Mouse (Mus musculus) neural tube, embryonic 13.5 days (tissue): ENCODE measurements around the gene Ccdc186. TPM values are rescaled to one million over a fixed set of nuclear protein-coding genes. Genes with fewer than 3 reads are reported as not detected.
A peak's percentile ranks its signal among the peaks of the same experiment; 100 is the strongest.
"Not testable (repeated sequence)": the region's sequence is repeated elsewhere in the genome, so short reads cannot be mapped to it uniquely, and the experiment has no call there.

ENCODE experiments used
- ATAC-seq: fragments of 200-750 bp; cut with Nextera tagmentation; 2 replicates; pipeline ENCODE4 v1.8.0; 2017; ENCODE audit warnings: low read depth, mild to moderate bottlenecking, moderate TSS enrichment, moderate library complexity
- H3K27ac ChIP-seq: fragments of 300-500 bp; sonication (generic); replicated peaks from 2 replicates; pipeline ENCODE4 v1.5.1; 2015; ENCODE audit warnings: moderate library complexity, mild to moderate bottlenecking, inconsistent platforms
- H3K27me3 ChIP-seq: fragments of 300-500 bp; sonication (generic); 2 replicates; pipeline ENCODE4 v1.6.1; 2015; ENCODE audit warnings: mild to moderate bottlenecking, inconsistent platforms
- H3K36me3 ChIP-seq: fragments of 300-500 bp; sonication (generic); 2 replicates; pipeline ENCODE4 v1.6.1; 2015; ENCODE audit warnings: mild to moderate bottlenecking, inconsistent platforms
- H3K4me1 ChIP-seq: fragments of 300-500 bp; sonication (generic); replicated peaks from 2 replicates; pipeline ENCODE4 v1.6.1; 2015; ENCODE audit warnings: inconsistent platforms
- H3K4me2 ChIP-seq: fragments of 300-500 bp; sonication (generic); 2 replicates; pipeline ENCODE4 v1.6.1; 2015; ENCODE audit warnings: inconsistent platforms, mild to moderate bottlenecking, moderate library complexity
- H3K4me3 ChIP-seq: fragments of 300-500 bp; sonication (generic); 2 replicates; pipeline ENCODE4 v1.5.1; 2015; ENCODE audit warnings: mild to moderate bottlenecking, inconsistent platforms
- H3K9ac ChIP-seq: fragments of 300-500 bp; sonication (generic); 2 replicates; pipeline ENCODE4 v1.6.1; 2015; ENCODE audit warnings: moderate library complexity, mild to moderate bottlenecking, inconsistent platforms
- H3K9me3 ChIP-seq: fragments of 300-500 bp; sonication (generic); 2 replicates; pipeline ENCODE4 v1.6.1; 2016; ENCODE audit warnings: inconsistent platforms
- WGBS: fragments of 180-500 bp; shearing (Covaris S2); methylation state at CpG from one replicate; pipeline ENCODE4 v1.1.7; 2015; 5-methylcytosine and 5-hydroxymethylcytosine counted together
- polyA plus RNA-seq: library from polyadenylated mRNA; unstranded; fragments of >200 nt; fragmentation: Nextera tagmentation; extraction: Ambion mirVana; gene quantifications from 2 replicates; pipeline ENCODE4 v1.2.1, GENCODE M21; 2015

The Ccdc186 gene
- polyA plus RNA-seq, 1 experiment from 2014 or later: 22.0 TPM

DNA sequence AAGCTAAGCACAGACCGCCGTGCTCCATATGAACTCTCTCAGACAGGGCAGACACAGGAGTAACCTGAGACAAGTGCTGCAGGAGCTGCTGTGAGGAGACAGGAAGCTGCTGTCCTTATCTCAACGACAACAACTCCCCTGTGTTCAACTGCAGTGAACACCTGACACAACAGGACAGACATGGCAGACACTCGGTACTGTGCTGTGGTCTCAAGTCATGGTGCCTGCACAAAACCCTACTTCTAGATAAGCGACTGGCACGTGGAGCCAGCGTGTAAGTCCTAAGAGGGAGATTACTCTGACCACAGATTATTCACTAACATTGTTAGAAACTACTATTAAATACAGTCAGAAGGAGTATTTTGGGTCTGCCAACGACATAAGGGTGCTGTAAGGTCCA is 21.8 kb downstream of the Ccdc186 start:
- no peak overlapping the region for H3K4me2 ChIP-seq
- ATAC-seq: no peak
- 89% methylated on average over 8 of the region's 8 CpGs for WGBS
- H3K4me1 ChIP-seq: no peaks in the 10 kb centered on the region
- H3K36me3 ChIP-seq: peaks cover 76% of the 10 kb centered on the region
- no peaks in the 10 kb centered on the region for H3K27me3 ChIP-seq
- no peaks in the 10 kb centered on the region for H3K9me3 ChIP-seq
- no peak overlapping the region for H3K9ac ChIP-seq
- no peak overlapping the region for H3K27ac ChIP-seq
- no peak overlapping the region for H3K4me3 ChIP-seq

DNA sequence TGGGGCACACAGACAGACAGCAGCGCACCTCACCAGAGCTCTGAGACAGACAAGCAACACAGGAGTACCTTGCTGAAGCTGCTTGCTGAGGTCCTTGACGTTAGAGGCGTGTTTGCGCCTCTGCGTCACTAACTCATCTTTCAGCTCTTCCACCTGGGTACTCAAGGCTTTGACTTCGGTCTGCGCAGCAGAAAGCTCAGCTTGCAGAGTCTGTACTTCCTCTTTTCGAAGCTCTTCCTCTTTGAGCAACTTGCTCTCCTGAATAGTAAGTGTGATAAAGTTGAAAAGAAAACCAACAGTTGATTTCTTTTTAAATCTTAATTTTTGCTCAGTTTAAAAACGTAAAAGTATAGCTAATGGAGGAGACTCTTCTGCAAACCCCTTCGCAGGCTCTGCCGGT is 24.6 kb downstream of the Ccdc186 start:
- no peak overlapping the region for H3K4me3 ChIP-seq
- H3K4me1 ChIP-seq: no peaks in the 10 kb centered on the region
- no peaks in the 10 kb centered on the region for H3K27me3 ChIP-seq
- no peak for ATAC-seq
- no peak overlapping the region for H3K9ac ChIP-seq
- WGBS: 95% methylated on average over 11 of the region's 11 CpGs
- H3K4me2 ChIP-seq: no peak overlapping the region
- H3K27ac ChIP-seq: no peak overlapping the region
- H3K36me3 ChIP-seq: peaks cover 85% of the 10 kb centered on the region
- no peaks in the 10 kb centered on the region for H3K9me3 ChIP-seq

DNA sequence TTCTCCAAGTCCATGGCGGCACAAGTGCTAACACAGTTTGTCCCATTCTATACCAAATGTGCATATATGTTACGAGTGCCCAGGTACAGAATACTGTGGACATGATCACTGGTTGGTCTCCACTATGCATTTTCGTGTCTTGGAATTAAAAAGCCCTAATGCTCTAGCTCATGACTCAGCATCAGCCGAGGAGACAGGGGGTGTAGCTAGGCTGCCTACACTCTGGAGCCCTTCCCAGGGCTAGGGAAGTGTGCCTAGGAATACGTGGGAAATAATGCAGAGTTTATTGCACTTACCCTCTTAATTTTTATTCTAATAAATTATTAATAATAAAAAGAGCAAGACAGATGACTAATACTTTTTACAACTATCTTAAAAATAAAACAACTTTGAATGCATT is 33.0 kb downstream of the Ccdc186 start:
- Histone ChIP-seq H3K4me1 (no peaks in the 10 kb centered on the region), H3K9ac (no peak overlapping the region), H3K27me3 (no peaks in the 10 kb centered on the region), H3K9me3 (no peaks in the 10 kb centered on the region), H3K27ac (no peak overlapping the region), H3K4me2 (no peak overlapping the region), H3K36me3 (peaks cover 54% of the 10 kb centered on the region), H3K4me3 (no peak overlapping the region)
- no peak for ATAC-seq
- WGBS: 93% methylated on average over 5 of the region's 5 CpGs

DNA sequence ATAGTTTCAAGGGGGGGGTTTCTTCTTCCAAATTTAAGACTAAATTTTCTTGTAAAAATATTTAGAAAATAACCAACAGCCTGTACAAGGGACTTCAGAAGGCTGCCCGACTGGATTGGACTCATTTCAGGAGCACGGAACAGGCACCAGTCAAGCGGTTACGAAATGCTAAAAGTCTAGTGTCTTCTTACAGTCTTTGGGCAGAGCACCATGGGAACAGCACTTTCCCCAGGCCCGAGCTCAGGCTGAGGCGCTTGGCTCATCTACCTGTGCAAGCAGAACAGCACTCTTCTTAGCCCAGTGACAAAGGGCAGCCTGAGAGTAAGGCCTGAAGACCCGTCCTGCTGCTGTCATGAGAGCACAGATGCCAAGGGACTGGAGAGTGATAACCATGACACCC is 34.1 kb downstream of the Ccdc186 start:
- no peak for ATAC-seq
- Histone ChIP-seq H3K4me1 (no peaks in the 10 kb centered on the region), H3K4me2 (no peak overlapping the region), H3K9ac (no peak overlapping the region), H3K9me3 (no peaks in the 10 kb centered on the region), H3K27me3 (no peaks in the 10 kb centered on the region), H3K36me3 (peaks cover 56% of the 10 kb centered on the region), H3K27ac (no peak overlapping the region), H3K4me3 (no peak overlapping the region)
- 90% methylated on average over 7 of the region's 7 CpGs for WGBS

- not testable (repeated sequence) for H3K9me3 ChIP-seq, H3K36me3 ChIP-seq, H3K4me3 ChIP-seq, H3K4me2 ChIP-seq, H3K9ac ChIP-seq, ATAC-seq, H3K27ac ChIP-seq
- Histone ChIP-seq H3K27me3 (peaks cover 32% of the 10 kb centered on the region), H3K4me1 (peaks cover 17% of the 10 kb centered on the region)
- WGBS: 92% methylated on average over 7 of the region's 7 CpGs
Measured at GRCm38 (mm10) chr19:56778532-56778931, 43.5 kb downstream of the Ccdc186 start.

- H3K4me2 ChIP-seq: no peak overlapping the region
- no peak overlapping the region for H3K4me3 ChIP-seq
- no peak overlapping the region for H3K27ac ChIP-seq
- no peak for ATAC-seq
- no peaks in the 10 kb centered on the region for H3K9me3 ChIP-seq
- H3K36me3 ChIP-seq: no peaks in the 10 kb centered on the region
- peaks cover 17% of the 10 kb centered on the region for H3K4me1 ChIP-seq
- 43% methylated on average over 16 of the region's 16 CpGs for WGBS
- H3K27me3 ChIP-seq: peaks cover 32% of the 10 kb centered on the region
- H3K9ac ChIP-seq: no peak overlapping the region
Measured at GRCm38 (mm10) chr19:56776719-56777382, 45.1 kb downstream of the Ccdc186 start.

GRCm38 (mm10) chr19:56775893-56776718 is 45.9 kb downstream of the Ccdc186 start:
- peak overlapping the region; percentile 55 for H3K4me2 ChIP-seq
- no peak overlapping the region for H3K27ac ChIP-seq
- peaks cover 17% of the 10 kb centered on the region for H3K4me1 ChIP-seq
- H3K9ac ChIP-seq: peak overlapping the region; percentile 59
- no peaks in the 10 kb centered on the region for H3K9me3 ChIP-seq
- H3K27me3 ChIP-seq: peaks cover 32% of the 10 kb centered on the region
- no peaks in the 10 kb centered on the region for H3K36me3 ChIP-seq
- peak overlapping the region; percentile 25 for H3K4me3 ChIP-seq
- no peak for ATAC-seq
- 8% methylated on average over 18 of the region's 18 CpGs for WGBS

DNA sequence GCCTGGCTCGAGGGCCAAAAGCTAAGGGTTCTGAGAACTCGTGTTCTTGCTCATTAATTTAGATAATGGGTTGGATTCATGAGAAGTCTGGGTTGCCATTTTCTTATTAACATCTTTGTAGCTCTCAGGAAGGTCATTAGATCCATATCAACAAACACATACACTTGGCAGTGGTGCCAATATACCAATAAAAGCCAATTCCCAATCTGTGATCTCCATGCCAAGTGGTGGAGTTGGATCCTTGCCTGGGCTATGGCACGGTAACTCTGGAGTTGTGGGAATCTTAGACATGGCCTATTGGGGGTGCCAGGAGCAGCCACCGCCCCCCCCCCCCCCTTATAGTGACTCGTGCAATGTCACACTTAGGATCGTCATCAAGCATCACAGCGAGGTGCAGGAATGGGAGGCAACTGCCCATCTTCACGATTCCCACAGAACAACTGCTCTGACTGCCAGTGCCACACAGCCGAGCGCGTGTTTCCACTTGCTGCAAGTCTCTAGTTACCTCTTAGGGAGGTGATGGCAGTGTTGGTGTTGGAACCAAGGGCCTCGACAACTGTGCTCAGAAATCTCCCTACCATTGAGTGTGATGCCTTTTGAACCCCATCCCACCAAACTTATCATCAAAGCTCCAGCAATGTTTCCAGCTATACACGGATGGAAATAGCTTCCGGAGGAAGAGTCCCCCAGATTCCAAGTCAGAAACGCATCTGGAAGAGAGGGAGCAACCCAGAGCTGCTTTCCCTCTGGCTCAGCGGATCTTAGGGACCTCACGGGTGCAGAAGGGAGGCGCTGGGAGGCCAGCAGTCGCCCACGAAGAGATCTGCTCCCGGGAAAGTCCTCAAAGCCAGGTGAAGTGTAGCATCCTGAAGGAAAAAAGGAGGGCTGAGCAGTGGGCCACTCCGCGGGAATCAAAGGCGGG is 46.8 kb downstream of the Ccdc186 start:
- 34% methylated on average over 24 of the region's 24 CpGs for WGBS
- H3K9me3 ChIP-seq: no peaks in the 10 kb centered on the region
- peak overlapping the region; percentile 55 for H3K4me2 ChIP-seq
- no peaks in the 10 kb centered on the region for H3K36me3 ChIP-seq
- H3K9ac ChIP-seq: peak overlapping the region; percentile 59
- H3K27me3 ChIP-seq: peaks cover 32% of the 10 kb centered on the region
- ATAC-seq: no peak
- H3K4me1 ChIP-seq: peaks cover 17% of the 10 kb centered on the region
- no peak overlapping the region for H3K27ac ChIP-seq
- peak overlapping the region; percentile 25 for H3K4me3 ChIP-seq

- no peaks in the 10 kb centered on the region for H3K36me3 ChIP-seq
- peaks cover 32% of the 10 kb centered on the region for H3K27me3 ChIP-seq
Measured at GRCm38 (mm10) chr19:56774408-56774962, 47.5 kb downstream of the Ccdc186 start.

DNA sequence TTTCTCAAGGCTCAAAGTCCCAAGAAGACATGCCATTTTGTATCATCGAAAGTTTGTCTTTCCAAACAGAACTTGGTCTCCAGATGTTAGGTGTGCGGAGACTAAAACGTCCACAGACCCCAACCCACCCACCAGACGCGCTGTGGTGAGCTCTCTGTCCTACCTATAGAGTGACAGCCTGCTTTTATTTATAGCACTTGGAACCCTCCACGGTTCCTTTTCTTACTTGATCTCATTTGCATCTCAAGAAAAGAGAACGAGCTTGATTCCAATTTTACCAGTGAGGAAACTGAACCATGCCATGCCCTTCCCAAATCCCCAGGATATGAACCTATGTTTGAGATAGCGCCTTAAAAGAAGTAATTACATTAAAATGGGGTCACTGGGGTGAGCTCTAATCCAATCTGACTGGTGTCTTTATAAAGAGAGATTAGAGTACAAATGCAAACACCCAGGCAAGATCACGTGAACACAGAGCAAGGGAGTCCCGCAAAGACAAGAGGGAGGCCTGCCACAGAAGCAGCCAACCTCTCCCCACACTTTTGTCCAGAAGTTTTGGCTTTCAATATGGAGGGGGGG is 48.5 kb downstream of the Ccdc186 start:
- Histone ChIP-seq H3K27ac (no peak overlapping the region), H3K9ac (no peak overlapping the region), H3K9me3 (no peaks in the 10 kb centered on the region), H3K4me1 (peaks cover 17% of the 10 kb centered on the region), H3K4me2 (no peak overlapping the region), H3K27me3 (peaks cover 32% of the 10 kb centered on the region), H3K36me3 (no peaks in the 10 kb centered on the region), H3K4me3 (no peak overlapping the region)
- WGBS: 45% methylated on average over 10 of the region's 10 CpGs
- no peak for ATAC-seq

More at GRCm38 (mm10) chr19:56774408-56774962, 47.5 kb downstream of the Ccdc186 start:
- 85% methylated on average over 9 of the region's 9 CpGs for WGBS
- Histone ChIP-seq H3K4me2 (no peak overlapping the region), H3K4me1 (peaks cover 17% of the 10 kb centered on the region), H3K27ac (no peak overlapping the region), H3K9ac (no peak overlapping the region), H3K4me3 (no peak overlapping the region), H3K9me3 (no peaks in the 10 kb centered on the region)
- no peak for ATAC-seq

DNA sequence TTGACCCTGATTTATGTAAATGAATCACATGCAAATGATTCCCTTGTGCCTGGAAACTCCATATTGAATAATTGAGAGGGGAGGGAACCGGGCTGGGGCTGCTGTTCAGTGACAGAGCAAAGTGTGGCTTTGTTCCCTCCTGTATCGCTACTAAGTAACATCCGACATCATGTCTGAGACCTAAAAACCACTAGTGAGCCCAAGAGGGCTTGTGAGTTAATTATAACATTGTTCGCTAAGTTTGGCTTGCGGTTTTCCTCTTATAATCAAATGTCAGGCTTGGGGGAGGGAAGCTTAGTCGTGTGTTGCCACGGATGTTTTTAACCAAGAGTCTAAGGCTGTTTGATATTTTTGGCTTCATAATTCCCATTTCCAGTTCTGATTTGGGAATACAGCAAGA is 49.8 kb downstream of the Ccdc186 start:
- Histone ChIP-seq H3K9me3 (no peaks in the 10 kb centered on the region), H3K27ac (no peak overlapping the region), H3K36me3 (no peaks in the 10 kb centered on the region), H3K4me1 (peaks cover 17% of the 10 kb centered on the region), H3K27me3 (peaks cover 26% of the 10 kb centered on the region), H3K9ac (no peak overlapping the region), H3K4me2 (no peak overlapping the region), H3K4me3 (no peak overlapping the region)
- ATAC-seq: no peak
- 76% methylated on average over 7 of the region's 7 CpGs for WGBS
